Mouse (Mus musculus): ENCODE measurements around the gene Chrna9.
A peak's percentile ranks its signal among the peaks of the same experiment; 100 is the strongest.

Chrna9 gene

DNA sequence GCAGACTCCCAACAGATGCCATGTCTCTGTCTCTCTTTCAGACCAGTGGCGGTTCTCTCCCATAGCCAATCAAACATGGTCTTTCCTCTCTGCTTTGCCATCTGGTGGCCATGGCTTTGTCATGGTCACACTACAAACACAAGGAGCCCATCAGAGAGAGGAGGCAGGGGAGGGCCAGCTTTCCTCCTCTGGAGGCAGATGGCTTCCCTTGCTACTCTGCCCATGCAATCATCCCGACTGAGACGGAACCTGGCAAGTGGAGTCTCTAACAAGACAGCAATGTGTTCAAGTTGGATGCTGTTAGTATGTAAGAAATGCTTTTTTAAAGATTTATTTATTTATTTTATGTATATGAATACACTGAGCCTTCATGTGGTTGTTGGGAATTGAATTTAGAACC lies 14.8 kb upstream of the Chrna9 start:
- DNase-seq = no peak

- DNase-seq = no peak
Observed at GRCm38 (mm10) chr5:65920701-65921426, 13.9 kb upstream of the Chrna9 start.

DNA sequence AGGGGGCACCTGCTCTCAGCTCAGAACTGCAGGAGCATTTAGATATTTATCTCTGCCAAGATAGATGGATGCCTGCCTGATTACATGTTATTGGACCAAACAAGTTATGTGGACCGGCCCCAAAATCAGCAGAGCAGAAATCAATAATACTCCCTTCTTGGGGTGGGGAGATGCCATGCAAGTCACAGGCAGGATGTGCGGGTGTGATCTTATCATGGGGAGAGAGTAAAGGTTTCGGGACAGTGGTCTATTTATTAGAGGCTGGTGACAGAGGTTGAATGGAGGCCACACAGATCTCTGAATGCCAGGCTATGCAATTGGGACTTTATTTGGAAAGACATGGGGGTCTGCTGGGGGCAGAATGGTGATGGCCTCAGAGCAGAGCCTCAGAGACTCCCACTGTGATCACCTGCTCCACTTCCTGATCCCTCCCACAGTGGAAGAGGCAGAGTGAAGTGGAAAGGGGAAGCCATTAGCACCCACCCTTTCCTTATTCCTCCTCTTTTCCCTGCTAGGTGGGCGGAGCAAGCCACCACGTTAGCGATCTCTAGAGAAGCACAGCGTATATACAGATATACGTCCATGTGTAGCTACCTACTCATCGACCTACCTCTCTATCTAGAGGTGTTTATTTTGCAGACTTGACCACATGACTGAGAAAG lies 13.1 kb upstream of the Chrna9 start:
- no peak for DNase-seq

- DNase-seq = no peak
Observed at GRCm38 (mm10) chr5:65926666-65927065, 8.1 kb upstream of the Chrna9 start.

DNA sequence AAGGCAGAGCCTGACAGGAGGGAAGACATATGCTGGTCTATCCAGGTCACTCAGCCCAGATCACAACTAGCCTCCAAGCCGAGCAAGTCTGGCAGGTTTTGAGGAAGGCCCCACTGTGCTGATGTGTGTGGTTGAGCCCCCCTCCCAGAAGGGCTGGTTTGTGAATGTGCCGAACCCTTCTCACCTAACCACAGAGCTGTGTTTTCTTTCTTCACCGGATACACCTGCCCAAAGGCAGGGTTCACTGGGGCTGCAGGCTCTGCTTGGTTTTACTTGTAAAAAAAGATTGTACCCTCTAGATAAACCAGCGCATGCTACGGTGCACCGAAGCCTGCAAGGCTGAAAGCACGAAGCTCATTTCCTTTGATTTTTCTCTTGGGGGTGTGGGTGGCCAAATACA lies 5.6 kb upstream of the Chrna9 start:
- DNase-seq = peak; percentile 15 to 36

DNA sequence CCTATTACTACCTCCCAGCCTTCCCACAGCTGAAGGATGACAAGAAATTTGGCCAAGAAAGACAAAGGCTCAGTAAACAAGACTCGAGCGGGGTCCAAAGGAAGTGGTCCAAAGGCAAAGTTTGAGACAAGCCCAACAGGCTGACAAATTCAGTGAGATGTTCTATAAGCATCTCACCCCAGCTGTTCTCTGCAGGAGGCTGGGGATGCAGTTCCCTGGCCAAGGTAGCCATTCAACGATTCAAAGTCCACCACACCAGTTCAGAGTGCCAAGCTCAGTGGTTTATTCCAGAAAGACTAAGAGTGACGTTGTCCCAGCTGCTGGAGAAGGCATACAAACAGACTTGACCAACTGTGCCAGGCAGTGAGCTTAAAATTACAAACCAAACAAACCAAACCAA lies 4.5 kb upstream of the Chrna9 start:
- no peak for DNase-seq

- DNase-seq = no peak
Observed at GRCm38 (mm10) chr5:65933258-65933657, 1.5 kb upstream of the Chrna9 start.

DNA sequence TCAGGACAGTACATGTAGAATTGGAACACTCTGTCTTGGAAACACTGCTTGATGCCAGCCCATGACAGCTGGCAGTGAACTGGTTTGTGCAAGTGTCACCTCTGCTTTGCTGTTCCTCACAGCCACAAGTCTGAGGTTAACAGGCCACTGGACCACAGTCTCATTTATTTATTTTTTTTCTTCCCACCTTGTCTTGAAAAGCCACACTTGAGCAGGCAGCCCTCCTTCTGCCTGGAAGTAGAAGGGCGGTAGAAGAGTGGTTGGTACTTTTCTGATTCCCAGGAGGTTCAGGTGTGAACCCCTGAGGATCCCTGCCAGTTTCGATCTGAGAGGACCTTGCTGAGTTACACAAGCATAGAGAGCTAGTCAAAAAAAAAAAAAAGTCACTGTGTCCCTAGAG lies 957 bp upstream of the Chrna9 start:
- DNase-seq = no peak

GRCm38 (mm10) chr5:65937011-65937726 lies 2.4 kb downstream of the Chrna9 start:
- no peak for DNase-seq

DNA sequence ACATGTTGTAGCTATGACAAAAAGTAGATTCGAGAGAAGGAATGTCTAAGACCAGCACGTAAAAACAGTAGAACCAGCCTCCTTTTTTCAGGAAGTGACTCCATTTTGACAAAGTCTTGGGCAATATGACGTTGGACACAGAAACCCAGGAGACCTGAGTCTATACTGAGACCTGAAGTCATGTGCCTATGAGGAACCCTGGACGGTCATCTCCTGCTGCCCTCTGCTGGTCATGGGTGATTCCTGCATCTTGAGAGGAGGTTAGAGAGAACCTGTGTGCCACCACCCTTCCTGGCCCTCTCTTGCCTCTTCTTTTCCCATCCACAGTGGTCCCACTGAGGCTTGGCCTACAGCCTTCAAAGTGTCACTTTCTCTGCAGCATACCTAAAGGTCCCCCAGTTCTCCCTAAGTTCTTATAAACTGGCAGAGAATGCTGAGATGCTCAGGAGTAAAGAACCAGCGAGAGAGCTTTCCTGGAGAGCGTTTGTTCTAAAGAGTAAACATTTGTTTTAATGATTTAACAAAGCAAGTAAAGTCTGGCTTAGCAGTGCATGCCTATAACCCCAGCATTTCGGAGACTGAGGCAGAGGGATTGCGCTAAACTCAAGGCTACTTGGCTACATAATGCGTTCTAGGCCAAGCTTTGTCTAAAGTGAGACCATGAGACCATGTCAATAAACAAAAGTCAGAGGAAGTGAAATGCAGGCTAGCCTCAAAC lies 3.4 kb downstream of the Chrna9 start:
- peak; percentile 81 to 84 for DNase-seq

- no peak for DNase-seq
Observed at GRCm38 (mm10) chr5:65941145-65941544, 6.4 kb downstream of the Chrna9 start.

GRCm38 (mm10) chr5:65949822-65950221 lies 15.1 kb downstream of the Chrna9 start:
- DNase-seq = no peak

DNA sequence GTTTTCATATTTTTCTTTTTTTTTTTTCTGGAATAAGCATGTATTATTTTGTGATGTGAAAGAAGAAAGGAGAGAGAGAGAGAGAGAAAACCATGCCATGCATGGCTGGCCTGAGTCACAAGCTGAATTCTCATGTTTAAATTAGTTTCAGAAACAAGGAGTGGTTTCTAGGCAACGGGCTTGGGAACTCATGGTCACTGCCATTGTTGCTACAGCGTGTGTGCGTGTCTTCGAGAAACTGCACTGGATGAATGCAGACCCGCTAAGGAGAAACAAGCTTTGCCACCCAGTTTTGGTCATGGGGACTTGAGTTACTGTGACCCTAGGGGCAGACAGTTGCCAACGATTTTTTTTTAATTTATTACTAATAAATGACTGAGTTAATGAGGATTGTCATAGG lies 15.5 kb downstream of the Chrna9 start:
- peak in 1 of 2 experiments; percentile 17 for DNase-seq

DNA sequence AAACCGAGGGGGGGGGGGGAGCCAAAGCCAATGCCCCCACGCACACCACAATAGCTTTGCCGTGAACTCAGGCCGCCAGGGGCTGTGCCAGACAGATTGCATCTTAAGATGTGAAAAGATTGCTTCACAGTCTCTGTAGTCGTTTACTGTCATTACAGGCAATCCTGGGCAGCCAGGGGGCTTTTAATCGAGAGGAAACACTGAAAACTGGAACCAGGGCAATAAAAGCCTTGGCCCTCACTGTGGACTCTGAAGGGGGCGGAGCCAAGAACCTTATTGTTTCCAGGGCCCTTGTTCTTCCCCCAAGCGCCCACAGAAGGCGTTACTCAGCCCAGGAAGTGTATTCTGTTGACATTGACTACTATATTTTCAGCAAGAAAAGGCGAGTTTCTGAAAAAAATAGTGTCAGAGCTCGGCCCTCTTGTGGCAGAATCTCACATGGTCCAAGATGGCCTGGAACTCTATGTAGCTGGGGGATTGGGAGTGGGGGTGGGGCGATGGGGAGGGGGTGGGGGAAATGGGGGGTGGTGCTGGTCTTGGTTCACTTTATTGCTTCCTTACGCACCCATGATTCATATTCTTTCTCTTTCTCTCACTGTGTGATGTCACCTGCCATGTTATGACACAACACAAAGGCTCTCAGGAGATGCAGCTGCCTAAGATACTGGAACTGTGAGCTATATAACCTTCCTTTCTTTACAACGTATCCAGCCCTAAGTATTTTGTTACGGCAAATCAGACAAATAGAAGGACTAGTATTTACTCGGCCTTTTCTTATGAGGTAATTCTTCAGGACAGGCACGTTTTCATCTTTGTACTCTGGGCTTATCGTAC lies 16.2 kb downstream of the Chrna9 start:
- DNase-seq = peak; percentile 11 to 36

DNA sequence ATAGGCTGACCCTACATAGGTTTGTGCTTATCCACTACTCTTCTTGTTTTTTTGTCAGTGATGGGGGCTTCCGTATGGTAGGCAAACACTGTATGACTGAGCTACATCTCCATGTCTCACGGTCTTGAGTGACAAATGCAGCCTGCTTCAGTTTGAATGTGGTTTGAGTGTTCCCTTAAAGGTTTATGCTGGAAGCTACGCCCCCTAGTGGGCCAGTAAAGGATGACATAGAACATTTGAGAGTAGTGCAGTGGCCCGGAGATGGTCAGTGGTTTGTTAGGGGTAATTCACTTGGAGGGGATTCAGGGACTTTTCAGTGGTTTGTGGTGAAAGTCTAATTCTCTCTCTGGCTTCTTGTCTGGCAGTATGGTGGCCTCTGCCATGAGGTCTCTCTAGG lies 16.8 kb downstream of the Chrna9 start:
- no peak for DNase-seq

DNA sequence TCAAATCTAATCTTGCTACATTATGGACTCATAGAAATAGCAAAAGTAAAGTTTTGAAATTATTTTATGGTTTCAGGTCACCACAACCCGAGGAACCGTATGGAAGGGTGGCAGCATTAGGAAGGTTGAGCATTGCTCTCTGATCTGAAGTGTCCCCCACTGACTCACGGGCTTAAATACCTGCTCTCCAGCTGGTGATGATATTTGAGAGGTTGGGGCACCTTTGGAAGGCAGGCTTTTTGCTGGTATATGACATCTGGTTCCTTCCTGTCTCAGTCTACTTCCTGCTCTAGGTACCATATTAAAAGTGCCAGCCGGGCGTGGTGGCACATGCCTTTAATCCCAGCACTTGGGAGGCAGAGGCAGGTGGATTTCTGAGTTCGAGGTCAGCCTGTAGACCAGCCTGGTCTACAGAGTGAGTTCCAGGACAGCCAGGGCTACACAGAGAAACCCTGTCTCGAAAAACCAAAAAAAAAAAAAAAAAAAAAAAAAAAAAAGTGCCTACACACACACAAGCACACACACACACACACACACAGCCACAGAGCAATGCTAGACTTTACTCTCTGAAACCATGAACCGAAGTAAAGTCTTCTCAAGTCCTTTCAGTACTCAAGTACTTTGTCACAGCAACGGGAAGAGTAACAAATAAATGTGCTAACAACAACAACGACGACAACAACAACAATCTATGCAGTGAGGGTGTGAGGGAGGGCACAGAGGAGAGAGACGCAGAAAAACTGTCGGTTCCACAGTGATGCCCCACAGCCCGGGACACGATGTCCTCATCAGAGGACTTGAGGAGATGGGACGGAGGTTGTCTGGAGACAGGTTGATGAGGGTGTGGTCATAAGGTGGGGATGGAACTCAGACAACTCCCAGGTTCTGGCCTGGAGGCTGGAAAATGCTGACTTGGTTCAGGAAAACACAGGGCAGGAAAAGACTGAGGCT lies 19.7 kb downstream of the Chrna9 start:
- no peak for DNase-seq

GRCm38 (mm10) chr5:65955343-65956143 lies 20.8 kb downstream of the Chrna9 start:
- DNase-seq = peak; percentile 85

GRCm38 (mm10) chr5:65956144-65957008 lies 21.7 kb downstream of the Chrna9 start:
- no peak for DNase-seq

DNA sequence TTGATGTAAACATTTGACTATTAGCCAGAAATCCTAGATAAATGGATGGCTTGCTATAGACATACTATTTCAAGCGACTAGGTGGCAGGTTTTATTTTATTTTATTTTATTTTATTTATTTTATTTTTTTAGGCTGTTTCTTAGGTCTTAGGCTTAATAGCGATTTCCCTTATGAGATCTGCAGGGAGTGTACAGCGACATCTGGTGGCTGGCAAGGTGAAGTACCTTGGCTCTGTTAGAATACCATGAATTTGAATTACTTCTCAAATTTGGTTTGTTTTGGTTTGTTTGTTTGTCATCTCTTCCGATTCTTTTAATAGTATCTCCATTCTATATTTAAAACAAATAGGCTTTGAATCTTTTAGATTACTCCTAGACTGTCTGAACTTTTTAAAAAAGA lies 23.9 kb downstream of the Chrna9 start:
- DNase-seq = peak in 1 of 2 experiments; percentile 28
